Comparison of ENCODE assay signal across 8 mouse cellular contexts in the genomic region with DNA sequence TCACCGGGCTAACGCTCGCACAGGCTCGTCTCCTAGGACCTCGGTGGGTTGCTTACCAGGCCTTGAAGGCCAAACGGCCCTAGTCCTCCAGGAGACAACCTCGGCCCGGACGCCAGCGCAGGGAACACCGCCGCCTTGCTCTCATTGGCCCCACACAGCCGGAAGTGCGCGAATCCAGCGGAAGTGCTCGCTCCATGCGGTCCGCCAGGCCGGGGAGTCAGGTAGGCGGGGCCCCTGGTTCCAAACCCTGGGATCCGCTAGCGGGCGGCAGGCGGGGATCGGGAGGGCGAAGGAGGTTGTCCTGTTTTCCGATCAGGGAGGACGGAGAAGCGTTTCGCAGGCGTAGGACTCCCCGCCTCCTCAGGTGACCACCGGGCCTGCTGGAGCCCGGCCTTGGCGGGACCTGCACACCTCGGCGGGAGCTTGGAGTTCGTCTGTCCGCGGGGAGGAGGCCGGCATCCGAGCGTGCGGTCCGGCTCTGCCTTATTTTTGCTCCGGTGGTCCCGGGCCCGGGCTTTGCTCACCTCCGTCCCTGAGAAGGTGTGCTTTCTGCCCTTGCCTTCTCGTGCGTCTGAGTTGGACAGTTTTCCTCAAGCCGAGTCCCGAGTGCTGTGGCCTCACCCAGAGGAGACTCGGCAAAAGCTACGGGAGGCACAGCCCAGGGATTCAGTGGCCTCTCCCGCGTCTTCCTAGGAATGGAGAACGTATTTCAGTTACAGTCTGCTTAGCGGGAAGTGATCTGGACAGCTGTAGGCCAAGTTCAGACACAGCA. TPM values are rescaled to one million over a fixed set of nuclear protein-coding genes. Genes with fewer than 3 reads are reported as not detected.
DNase-seq lines count a peak whose midpoint lies in the region; ATAC-seq lines count a peak whose summit lies in the region.

Gene Nmnat1, minus strand, starts transcription at position 150 of the 772 bp plus-strand sequence.
Gene Lzic, plus strand, starts transcription at position 177 of the 772 bp plus-strand sequence.

- peak; percentile 94 for ATAC-seq in inflammation-experienced regulatory T-cells, adult 6 months
- peak; percentile 98 for ATAC-seq in megakaryocyte-erythroid progenitor cell, adult 5-6 weeks (replicated peaks; ENCODE audit: low FRiP score, low TSS enrichment, poor library complexity, severe bottlenecking)

- intact Hi-C loops in left cerebral cortex, postnatal 10 days (cut with DNase I): loop anchor here (5.0 kb wide), 1 partner anchor 57 kb away; no protein-coding TSS in a partner anchor

- DNase-seq in adipocyte (ENCODE audit: low spot score): peak; percentile 94
- peak; percentile 98 for DNase-seq in embryo, embryonic 10 days (ENCODE audit: low spot score)
- DNase-seq in gastrocnemius, postnatal 10 days: peak; percentile 93
- peak; percentile 92 to 97 for DNase-seq in left cerebral cortex, postnatal 10 days (ENCODE audit: extremely low spot score in 1 of 2, low spot score in 2 of 2)
- DNase-seq in right cerebral cortex, postnatal 25 days: peak; percentile 92
- peak; percentile 90 to 95 for DNase-seq in urinary bladder, postnatal 4 days (ENCODE audit: low spot score in 2 of 2)

RNA-seq across cellular contexts. Expression of gene Nmnat1, which starts in this region (rescaled TPM):
- total RNA-seq in gastrocnemius, postnatal 10 days (2021): 10 to 100 TPM; 16.0 to 16.1 TPM
- 1 to 10 TPM; 6.2 to 6.9 (median 6.3) TPM for polyA plus RNA-seq in inflammation-experienced regulatory T-cells, adult 6 months (2017; shearing (Covaris generic))
- total RNA-seq in left cerebral cortex, postnatal 10 days (2021): 1 to 10 TPM; 6.1 to 7.7 TPM
- total RNA-seq in megakaryocyte-erythroid progenitor cell, adult 5-6 weeks (2014; fragmentation: Nextera tagmentation): 2.8 and 13.3 TPM in 2 replicates
- 2.2 and 8.0 TPM in 2 replicates for total RNA-seq in megakaryocyte-erythroid progenitor cell, adult 5-6 weeks (2017)

RNA-seq across cellular contexts. Expression of gene Lzic, which starts in this region (rescaled TPM):
- total RNA-seq in gastrocnemius, postnatal 10 days (2021): 10 to 100 TPM; 17.0 to 21.5 TPM
- 10 to 100 TPM; 26.0 to 43.4 (median 28.2) TPM for polyA plus RNA-seq in inflammation-experienced regulatory T-cells, adult 6 months (2017; shearing (Covaris generic))
- 10 to 100 TPM; 36.1 to 37.6 TPM for total RNA-seq in left cerebral cortex, postnatal 10 days (2021)
- total RNA-seq in megakaryocyte-erythroid progenitor cell, adult 5-6 weeks (2014; fragmentation: Nextera tagmentation): 26.0 and 32.6 TPM in 2 replicates
- total RNA-seq in megakaryocyte-erythroid progenitor cell, adult 5-6 weeks (2017): 62.6 and 135 TPM in 2 replicates

Comparison
In these comparisons a context has a peak if more than half of its experiments do, and no peak if none do; other contexts are left out.
1. Peak in every context shown above with its lines: DNase-seq and ATAC-seq.